In genomic region chr14:96518954-96519682, GRCm38 (mm10) we compare ENCODE assay signal across 8 mouse cellular contexts. TPM values are rescaled to one million over a fixed set of nuclear protein-coding genes. Genes with fewer than 3 reads are reported as not detected.
DNase-seq lines count a peak whose midpoint lies in the region; ATAC-seq and TF ChIP-seq lines count a peak whose summit lies in the region.

Gene Klhl1 (minus strand): TSS chr14:96519102.

- no peaks in the 10 kb centered on the region for H3K36me3 ChIP-seq in embryonic facial prominence, embryonic 13.5 days
- no peaks in the 10 kb centered on the region for H3K36me3 ChIP-seq in neural tube, embryonic 15.5 days

- no peak for ATAC-seq in embryonic facial prominence, embryonic 13.5 days (ENCODE audit: insufficient number of reproducible peaks, insufficient read depth, low FRiP score, low TSS enrichment, low read depth)
- ATAC-seq in neural tube, embryonic 15.5 days (ENCODE audit: low FRiP score): peak; percentile 92

- no peak within 1 kb of the TSS for H3K27ac ChIP-seq in embryonic facial prominence, embryonic 13.5 days
- H3K27ac ChIP-seq in left cerebral cortex, adult 2 months: peak within 1 kb of the TSS; percentile 62
- peak within 1 kb of the TSS; percentile 83 for H3K27ac ChIP-seq in neural tube, embryonic 15.5 days (replicated peaks)

- WGBS in embryonic facial prominence, embryonic 13.5 days: 47% methylated on average over 13 of the region's 13 CpGs
- WGBS in neural tube, embryonic 15.5 days: 19% methylated on average over 13 of the region's 13 CpGs

- H3K9me3 ChIP-seq in embryonic facial prominence, embryonic 13.5 days: no peaks in the 10 kb centered on the region
- H3K9me3 ChIP-seq in neural tube, embryonic 15.5 days (replicated peaks): no peaks in the 10 kb centered on the region

- TF ChIP-seq CTCF in left cerebral cortex, adult 2 months (IDR thresholded peaks at IDR 0.05): no peak

- H3K4me3 ChIP-seq in embryonic facial prominence, embryonic 13.5 days: peak within 1 kb of the TSS; percentile 50
- H3K4me3 ChIP-seq in left cerebral cortex, adult 2 months: peak within 1 kb of the TSS; percentile 61
- H3K4me3 ChIP-seq in neural tube, embryonic 15.5 days (replicated peaks): peak within 1 kb of the TSS; percentile 63

- peak within 1 kb of the TSS; percentile 96 for H3K4me2 ChIP-seq in embryonic facial prominence, embryonic 13.5 days
- H3K4me2 ChIP-seq in neural tube, embryonic 15.5 days: peak within 1 kb of the TSS; percentile 72

- intact Hi-C loops in left cerebral cortex, adult 2 months (cut with DNase I): no loop called here

- H3K4me1 ChIP-seq in embryonic facial prominence, embryonic 13.5 days: peaks cover 12% of the 10 kb centered on the region
- peaks cover 12% of the 10 kb centered on the region for H3K4me1 ChIP-seq in neural tube, embryonic 15.5 days

- peak; percentile 7 for DNase-seq in left cerebral cortex, adult 11 months (ENCODE audit: low spot score)
- no peak for DNase-seq in left cerebral cortex, adult 8-10 months (ENCODE audit: low spot score in 2 of 2)
- DNase-seq in left cerebral cortex, adult 2 months (ENCODE audit: extremely low spot score in 1 of 2, low spot score in 2 of 2): peak; percentile 25 to 51
- DNase-seq in adrenal gland, adult 18-20 months (ENCODE audit: low spot score in 2 of 2): no peak
- no peak for DNase-seq in urinary bladder, postnatal 4 days (ENCODE audit: low spot score in 2 of 2)
- DNase-seq in cerebellum, postnatal 4 days (ENCODE audit: low spot score in 2 of 2): no peak

- peak within 1 kb of the TSS; percentile 68 for H3K9ac ChIP-seq in embryonic facial prominence, embryonic 13.5 days
- peak within 1 kb of the TSS; percentile 66 for H3K9ac ChIP-seq in neural tube, embryonic 15.5 days (replicated peaks)

- peaks cover 30% of the 10 kb centered on the region for H3K27me3 ChIP-seq in embryonic facial prominence, embryonic 13.5 days
- H3K27me3 ChIP-seq in neural tube, embryonic 15.5 days (replicated peaks): no peaks in the 10 kb centered on the region

RNA-seq across cellular contexts. Expression of gene Klhl1, which starts in this region (rescaled TPM):
- 1 to 10 TPM; 1.5 to 2.5 (median 2.0) TPM for total RNA-seq in left cerebral cortex, adult 8-10 months (2022)
- polyA plus RNA-seq in embryonic facial prominence, embryonic 13.5 days (2015; fragmentation: Nextera tagmentation; extraction: Ambion mirVana): 0.10 and 0.11 TPM in 2 replicates
- total RNA-seq in left cerebral cortex, adult 2 months (2021): 1 to 10 TPM; 1.4 to 2.2 TPM
- polyA plus RNA-seq in neural tube, embryonic 15.5 days (2015; fragmentation: Nextera tagmentation; extraction: Ambion mirVana): 7.7 and 9.2 TPM in 2 replicates
- total RNA-seq in adrenal gland, adult 18-20 months (2021): not detected

Comparison
In these comparisons a context has a peak if more than half of its experiments do, and no peak if none do; other contexts are left out.
1. DNase-seq: peak in left cerebral cortex, adult 11 months (single experiment) and left cerebral cortex, adult 2 months (2 of 2); none in left cerebral cortex, adult 8-10 months (0 of 2), adrenal gland, adult 18-20 months (0 of 2), urinary bladder, postnatal 4 days (0 of 2) and cerebellum, postnatal 4 days (0 of 2).
2. Peak in every context shown above with its lines, with median percentiles within 50 percentile points of each other: H3K4me3 ChIP-seq.